In the genomic region with DNA sequence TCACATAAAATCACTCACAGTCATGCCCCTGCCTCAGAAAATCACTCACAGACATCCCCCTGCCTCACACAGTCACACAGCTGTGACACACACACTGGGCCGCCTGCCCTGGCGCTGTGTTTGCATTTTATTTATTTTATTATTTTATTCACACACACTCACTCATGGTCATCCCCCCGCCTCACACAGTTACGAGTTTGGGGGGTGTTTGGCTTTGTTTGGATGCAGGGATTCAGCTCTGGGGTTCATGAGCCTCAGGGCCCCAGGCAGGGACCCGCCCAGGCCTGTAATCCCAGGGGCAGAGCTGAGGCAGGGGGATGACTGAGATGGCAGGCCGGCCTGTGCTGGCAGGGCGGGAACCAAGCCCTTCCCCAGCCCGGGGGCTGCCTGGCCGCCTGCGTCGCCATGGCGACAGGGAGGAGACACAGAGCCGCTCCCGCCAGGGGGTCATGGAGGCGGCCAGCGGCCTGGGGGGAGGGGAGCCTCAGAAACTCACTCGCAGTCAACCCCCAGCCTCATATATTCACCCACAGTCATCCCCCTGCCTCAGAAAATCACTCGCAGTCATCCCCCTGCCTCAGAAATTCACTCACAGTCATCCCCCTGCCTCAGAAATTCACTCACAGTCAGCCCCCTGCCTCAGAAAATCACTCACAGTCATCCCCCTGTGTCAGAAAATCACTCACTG, we compare ENCODE assay signal across 8 mouse cellular contexts. TPM values are rescaled to one million over a fixed set of nuclear protein-coding genes. Genes with fewer than 3 reads are reported as not detected.
DNase-seq lines count a peak whose midpoint lies in the region; ATAC-seq and TF ChIP-seq lines count a peak whose summit lies in the region.
"Not testable (repeated sequence)": the region's sequence is repeated elsewhere in the genome, so short reads cannot be mapped to it uniquely, and the experiment has no call there.

No protein-coding gene starts in this region.

- not testable (repeated sequence) for H3K79me2 ChIP-seq in heart, adult 2 months (replicated peaks; ENCODE audit: control insufficient read depth, insufficient read depth, low read length)

- not testable (repeated sequence) for H3K4me2 ChIP-seq in forebrain, embryonic 11.5 days (ENCODE audit: low read depth, low read length, severe bottlenecking); hindbrain, embryonic 16.5 days (ENCODE audit: low read length); limb, embryonic 11.5 days (ENCODE audit: low read depth, severe bottlenecking); midbrain, embryonic 13.5 days (replicated peaks)

- H3K27ac ChIP-seq in forebrain, embryonic 11.5 days (ENCODE audit: low read depth, low read length); heart, adult 2 months; hindbrain, embryonic 16.5 days (ENCODE audit: low read depth, low read length); limb, embryonic 11.5 days (replicated peaks; ENCODE audit: low read depth, low read length); midbrain, embryonic 13.5 days; thymus, adult 2 months (ENCODE audit: control insufficient read depth, insufficient read depth, low read length): not testable (repeated sequence)

- TF ChIP-seq EP300 in heart, adult 2 months (IDR thresholded peaks at IDR 0.05; ENCODE audit: insufficient read depth, low read depth, low read length) = not testable (repeated sequence)

- not testable (repeated sequence) for TF ChIP-seq POLR2A in heart, adult 2 months (IDR thresholded peaks at IDR 0.05; ENCODE audit: insufficient read depth, low read depth, low read length); thymus, adult 2 months (IDR thresholded peaks at IDR 0.05; ENCODE audit: control insufficient read depth, extremely low read depth, insufficient read depth, low read length, poor library complexity)

- 34% methylated on average over 4 of the region's 18 CpGs for WGBS in forebrain, embryonic 11.5 days
- WGBS in heart, adult 2 months = 42% methylated on average over 18 of the region's 18 CpGs
- 30% methylated on average over 6 of the region's 18 CpGs for whole genome bisulfite sequencing in hindbrain, embryonic 16.5 days
- WGBS in limb, embryonic 11.5 days = 38% methylated on average over 5 of the region's 18 CpGs
- 35% methylated on average over 11 of the region's 18 CpGs for WGBS in midbrain, embryonic 13.5 days
- WGBS in thymus, adult 2 months = 67% methylated on average over 10 of the region's 18 CpGs

- intact Hi-C loops in heart, adult 2 months (cut with DNase I) = not testable (repeated sequence)

- not testable (repeated sequence) for H3K4me1 ChIP-seq in forebrain, embryonic 11.5 days (replicated peaks; ENCODE audit: control insufficient read depth, insufficient read depth, low read length); heart, adult 2 months (ENCODE audit: control insufficient read depth, insufficient read depth, low read length); hindbrain, embryonic 16.5 days (ENCODE audit: control insufficient read depth, insufficient read depth, low read depth, low read length); limb, embryonic 11.5 days (ENCODE audit: control insufficient read depth, insufficient read depth, low read length); midbrain, embryonic 13.5 days (replicated peaks); thymus, adult 2 months (replicated peaks; ENCODE audit: control insufficient read depth, insufficient read depth, low read length)

- H3K27me3 ChIP-seq in forebrain, embryonic 11.5 days (ENCODE audit: control insufficient read depth, insufficient read depth, low read length); heart, adult 2 months (ENCODE audit: control insufficient read depth, insufficient read depth, low read length); hindbrain, embryonic 16.5 days (replicated peaks; ENCODE audit: control insufficient read depth, insufficient read depth, low read length); limb, embryonic 11.5 days (ENCODE audit: control insufficient read depth, insufficient read depth, low read length); midbrain, embryonic 13.5 days; thymus, adult 2 months (ENCODE audit: control insufficient read depth, insufficient read depth, low read length): not testable (repeated sequence)

- not testable (repeated sequence) for H3K4me3 ChIP-seq in forebrain, embryonic 11.5 days (ENCODE audit: low read depth, low read length); heart, adult 2 months; hindbrain, embryonic 16.5 days (ENCODE audit: low read length); limb, embryonic 11.5 days (ENCODE audit: low read depth, low read length); midbrain, embryonic 13.5 days (replicated peaks); thymus, adult 2 months (ENCODE audit: control insufficient read depth, insufficient read depth, low read length)

- not testable (repeated sequence) for H3K9me3 ChIP-seq in forebrain, embryonic 11.5 days (ENCODE audit: control insufficient read depth, low read length); hindbrain, embryonic 16.5 days (ENCODE audit: control insufficient read depth, low read length)
- H3K9me3 ChIP-seq in limb, embryonic 11.5 days (ENCODE audit: control insufficient read depth, low read length) = peaks cover 21% of the 10 kb centered on the region
- peaks cover 25% of the 10 kb centered on the region; the same call in 1 of the 2 replicates for H3K9me3 ChIP-seq in midbrain, embryonic 13.5 days

- ATAC-seq in forebrain, embryonic 11.5 days (replicated peaks; ENCODE audit: low FRiP score) = peak; percentile 66
- peak; percentile 50; the same call in 1 of the 2 replicates for ATAC-seq in hindbrain, embryonic 16.5 days
- ATAC-seq in limb, embryonic 11.5 days (ENCODE audit: insufficient number of reproducible peaks, low FRiP score, low TSS enrichment, low read depth) = peak; percentile 71
- 0 out of 2 replicates have a peak, but pooled peaks have one; percentile 46 for ATAC-seq in midbrain, embryonic 13.5 days

- peak; percentile 41 to 47 for DNase-seq in B cell, adult 2 months
- DNase-seq in cerebellum, adult 9-10 months = peak; percentile 87
- not testable (repeated sequence) for DNase-seq in forebrain, embryonic 11.5 days (ENCODE audit: low spot score); limb, embryonic 11.5 days (ENCODE audit: low spot score)
- peak; percentile 57 to 69 for DNase-seq in heart, adult 2 months
- peak; percentile 66 for DNase-seq in thymus, adult 2 months

- not testable (repeated sequence) for TF ChIP-seq CTCF in heart, adult 2 months (IDR thresholded peaks at IDR 0.05); thymus, adult 2 months (IDR thresholded peaks at IDR 0.05; ENCODE audit: borderline replicate concordance, control insufficient read depth, extremely low read depth, insufficient read depth, low read length, poor library complexity)

- not testable (repeated sequence) for H3K36me3 ChIP-seq in forebrain, embryonic 11.5 days (ENCODE audit: control insufficient read depth, insufficient read depth, low read length); heart, adult 2 months (ENCODE audit: control insufficient read depth, insufficient read depth, low read length); hindbrain, embryonic 16.5 days (ENCODE audit: control insufficient read depth, insufficient read depth, low read length); limb, embryonic 11.5 days (ENCODE audit: control insufficient read depth, insufficient read depth, low read length); midbrain, embryonic 13.5 days; thymus, adult 2 months (ENCODE audit: control insufficient read depth, insufficient read depth, low read length)

- H3K9ac ChIP-seq in forebrain, embryonic 11.5 days (ENCODE audit: low read length); heart, adult 2 months (ENCODE audit: low read depth, low read length); hindbrain, embryonic 16.5 days (ENCODE audit: low read depth, low read length); limb, embryonic 11.5 days (ENCODE audit: low read length); midbrain, embryonic 13.5 days (replicated peaks): not testable (repeated sequence)

RNA-seq across cellular contexts. Expression of a gene that starts 6.8 kb away (rescaled TPM):
- polyA plus RNA-seq in forebrain, embryonic 11.5 days (2014; fragmentation: Nextera tagmentation; extraction: Ambion mirVana) = 321 and 384 TPM in 2 replicates
- total RNA-seq in heart, adult 2 months (2021) = 10 to 100 TPM; 22.9 to 27.8 TPM
- polyA plus RNA-seq in heart, adult 2 months (2012; rRNA removed) = 27.5 and 60.9 TPM in 2 replicates
- polyA plus RNA-seq in hindbrain, embryonic 16.5 days (2015; fragmentation: Nextera tagmentation; extraction: Ambion mirVana) = 91.3 and 180 TPM in 2 replicates
- 244 and 297 TPM in 2 replicates for polyA plus RNA-seq in limb, embryonic 11.5 days (2014; fragmentation: Nextera tagmentation; extraction: Ambion mirVana)
- polyA plus RNA-seq in midbrain, embryonic 13.5 days (2015; fragmentation: Nextera tagmentation; extraction: Ambion mirVana) = 164 and 183 TPM in 2 replicates
- 1,607 and 1,995 TPM in 2 replicates for polyA plus RNA-seq in thymus, adult 2 months (2012; rRNA removed)
